Mouse (Mus musculus): Measurements from ENCODE around the gene Ppt2. TPM values are rescaled to one million over a fixed set of nuclear protein-coding genes. Genes with fewer than 3 reads are reported as not detected.

Ppt2 gene
- total RNA-seq, 4 experiments from 2014 or later = 59.2 to 70.5 (median 64.3) TPM

DNA sequence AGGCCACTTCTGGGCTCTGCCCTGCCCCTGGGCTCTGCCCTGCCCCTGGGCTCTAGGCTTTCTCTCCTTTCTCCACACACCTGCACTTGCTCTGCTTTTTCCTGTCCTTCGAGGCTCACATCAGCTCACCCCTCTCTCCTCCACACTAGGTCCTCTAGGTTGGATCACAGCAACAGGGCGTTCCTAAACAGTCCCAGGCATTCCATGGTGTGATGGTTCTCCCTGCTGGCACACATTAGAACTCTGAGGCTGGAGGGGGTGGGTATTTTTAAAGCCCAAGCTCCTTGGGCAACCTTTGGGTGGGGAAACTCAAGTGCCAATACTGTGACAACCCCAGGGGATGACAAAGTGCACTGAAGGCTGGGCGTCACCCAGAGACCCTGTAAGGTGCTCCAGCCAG, 9.1 kb upstream of the Ppt2 start:
- DNase-seq = no peak

DNA sequence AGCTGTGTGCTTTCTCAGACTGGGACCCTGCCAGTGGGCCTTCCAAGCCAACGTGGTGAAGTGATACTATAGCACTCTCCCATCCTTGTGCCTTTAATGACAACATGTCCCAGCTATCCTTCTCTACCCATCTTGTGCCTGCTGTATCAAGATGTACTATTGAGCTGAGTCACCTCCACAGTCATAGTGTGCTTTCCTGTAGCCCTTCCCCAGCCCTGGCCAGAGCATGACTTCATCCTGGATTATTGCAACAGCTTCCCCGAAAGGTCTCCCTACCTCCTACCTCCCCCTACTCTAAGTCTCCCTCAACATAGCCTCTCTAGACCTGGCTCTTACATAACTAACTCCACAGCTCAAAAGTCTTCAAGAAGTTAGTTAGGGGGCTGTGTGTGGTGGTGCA, 7.4 kb upstream of the Ppt2 start:
- no peak for DNase-seq

DNA sequence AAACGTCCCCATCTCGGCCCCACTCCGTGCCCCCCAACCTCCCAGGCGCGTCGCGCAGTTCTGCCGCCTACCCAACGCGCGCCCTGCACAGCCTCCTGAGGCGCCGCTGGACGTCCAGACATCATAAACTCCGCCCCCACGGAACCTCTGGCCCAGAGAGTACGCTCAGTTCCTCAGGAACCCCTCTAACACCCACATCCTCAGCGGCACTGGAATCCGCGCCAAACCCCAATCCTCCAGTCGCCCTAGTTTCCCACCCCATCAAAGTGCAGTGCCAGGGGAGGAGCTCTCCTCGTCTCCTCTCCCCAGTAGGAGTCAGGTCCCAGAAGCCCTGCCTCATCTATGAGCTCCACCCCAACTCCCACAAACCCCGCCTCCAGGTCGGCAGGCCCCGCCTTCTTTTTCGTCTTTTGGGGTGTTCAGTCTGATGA, 4.0 kb upstream of the Ppt2 start:
- DNase-seq = peak; percentile 83

DNA sequence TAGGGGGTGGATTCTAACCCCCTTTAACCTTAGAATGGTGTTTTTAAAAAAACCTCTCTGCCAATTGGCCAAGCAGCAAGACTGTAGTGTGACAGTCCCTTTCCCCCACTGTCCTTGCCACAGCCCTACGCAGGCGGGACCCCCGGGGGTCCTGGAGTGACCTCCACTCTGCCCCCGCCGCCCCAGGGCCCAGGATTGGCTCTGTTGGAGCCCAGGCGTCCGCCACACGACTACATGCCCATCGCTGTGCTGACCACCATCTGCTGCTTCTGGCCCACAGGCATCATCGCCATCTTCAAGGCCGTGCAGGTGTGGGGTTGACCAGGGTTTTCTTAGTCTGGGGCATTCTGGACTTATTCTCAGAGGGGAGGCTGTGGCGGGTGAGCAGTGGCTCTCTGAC, 3.3 kb upstream of the Ppt2 start:
- DNase-seq = no peak

DNA sequence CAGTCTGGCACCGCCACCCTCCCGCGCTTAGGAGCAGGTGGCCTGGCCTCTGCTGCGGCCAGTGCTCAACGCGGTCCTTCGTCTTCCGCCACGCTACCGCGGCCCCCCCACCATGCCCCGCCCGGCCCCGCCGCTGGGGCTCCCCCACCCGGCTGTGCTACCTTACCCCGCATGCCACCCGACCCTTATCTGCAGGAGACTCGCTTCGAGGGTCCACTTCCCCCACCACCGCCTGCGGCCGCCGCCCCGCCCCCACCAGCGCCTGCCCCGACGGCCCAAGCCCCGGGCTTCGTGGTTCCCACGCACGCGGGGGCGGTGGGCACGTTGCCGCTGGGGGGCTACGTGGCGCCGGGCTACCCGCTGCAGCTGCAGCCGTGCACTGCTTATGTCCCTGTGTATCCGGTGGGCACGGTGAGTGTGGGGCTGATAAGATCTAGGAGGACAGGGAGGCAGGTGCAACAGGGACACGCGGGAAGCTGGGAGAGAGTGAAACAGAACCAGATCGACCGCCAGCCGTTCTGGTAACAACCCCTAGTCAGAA, 2.5 kb upstream of the Ppt2 start:
- no peak for DNase-seq

DNA sequence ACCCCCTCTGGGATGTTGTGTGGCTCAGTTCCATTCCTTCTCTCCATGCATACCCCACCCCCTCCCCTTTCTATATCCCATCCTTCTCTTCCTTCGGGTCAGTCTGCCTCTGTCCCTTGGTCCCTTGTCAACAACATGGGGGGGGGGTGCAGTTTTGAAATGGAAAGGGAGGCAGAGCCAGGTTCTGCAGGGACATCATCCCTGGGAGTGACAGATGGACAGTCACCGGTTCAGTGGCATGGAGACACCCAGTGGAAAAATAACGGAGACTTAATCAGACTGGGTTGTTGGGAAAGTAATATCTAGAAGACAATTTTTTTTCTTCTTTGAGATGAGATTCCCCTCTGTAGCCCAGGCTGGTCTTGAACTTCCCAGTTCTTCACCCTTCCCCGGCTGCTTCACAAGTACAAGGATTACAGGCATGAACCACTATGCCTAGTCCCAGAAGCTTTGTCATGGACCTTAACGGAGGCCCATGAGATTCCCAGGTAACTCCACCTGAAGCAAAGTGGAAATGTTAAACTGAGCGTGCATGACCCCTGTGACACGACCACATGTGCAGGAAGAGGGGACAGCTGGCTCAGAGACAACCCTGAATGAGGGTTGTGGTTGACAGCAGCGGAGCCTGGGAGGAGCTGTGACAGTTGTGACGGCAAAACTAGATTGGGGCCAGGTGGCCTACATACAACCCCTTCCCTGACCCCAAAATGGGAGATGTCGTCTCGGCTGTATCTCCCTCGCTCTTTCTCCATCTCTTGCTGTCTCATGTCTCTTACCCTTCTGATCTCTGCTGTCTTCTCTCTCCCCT, 1.7 kb upstream of the Ppt2 start:
- DNase-seq = no peak

DNA sequence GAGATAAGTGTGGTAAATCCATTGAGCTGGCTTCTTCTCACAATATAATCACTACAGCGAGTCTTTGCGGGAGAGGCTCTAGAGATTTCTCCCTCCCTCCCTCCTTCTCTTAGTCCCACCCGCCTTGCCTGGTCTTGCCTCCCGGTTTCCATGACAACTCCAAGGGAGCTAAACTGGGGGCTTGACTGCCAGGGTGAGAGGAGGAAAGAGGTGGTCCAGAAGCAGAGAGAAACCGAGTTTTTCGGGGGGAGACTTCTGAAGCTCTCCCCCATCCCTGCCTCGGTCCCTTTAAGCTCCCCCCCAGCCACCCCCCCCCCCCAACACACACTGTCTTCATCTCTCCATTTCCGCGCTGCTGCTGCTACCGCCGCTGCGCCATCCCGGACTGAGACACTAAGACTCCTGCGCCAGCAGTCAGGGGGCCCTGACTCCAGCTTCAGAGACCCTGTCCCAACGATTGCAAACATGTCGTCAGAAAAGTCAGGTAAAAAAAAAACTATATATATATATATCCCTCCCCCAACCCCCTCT, 976 bp upstream of the Ppt2 start, which contains the start of gene Prrt1:
Prrt1 (plus strand) TSS at position 313 of the 531 bp plus-strand sequence.
- no peak for DNase-seq

DNA sequence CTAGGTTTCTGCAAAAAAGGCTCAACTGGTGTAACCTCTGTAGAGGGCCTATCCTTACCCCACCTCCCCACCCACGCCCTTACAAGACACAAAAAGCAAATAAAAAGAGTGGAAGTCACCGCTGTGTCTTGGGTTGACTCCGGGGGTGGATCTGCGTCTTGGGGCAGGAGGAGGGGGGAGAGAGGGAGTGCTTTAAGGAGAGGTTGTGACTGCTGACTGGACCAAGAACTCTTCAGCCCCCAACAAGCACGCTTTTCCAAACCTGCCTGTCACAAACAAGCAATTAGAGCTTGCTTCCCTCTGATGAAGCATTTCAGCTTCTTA, 296 bp upstream of the Ppt2 start:
- DNase-seq = no peak

DNA sequence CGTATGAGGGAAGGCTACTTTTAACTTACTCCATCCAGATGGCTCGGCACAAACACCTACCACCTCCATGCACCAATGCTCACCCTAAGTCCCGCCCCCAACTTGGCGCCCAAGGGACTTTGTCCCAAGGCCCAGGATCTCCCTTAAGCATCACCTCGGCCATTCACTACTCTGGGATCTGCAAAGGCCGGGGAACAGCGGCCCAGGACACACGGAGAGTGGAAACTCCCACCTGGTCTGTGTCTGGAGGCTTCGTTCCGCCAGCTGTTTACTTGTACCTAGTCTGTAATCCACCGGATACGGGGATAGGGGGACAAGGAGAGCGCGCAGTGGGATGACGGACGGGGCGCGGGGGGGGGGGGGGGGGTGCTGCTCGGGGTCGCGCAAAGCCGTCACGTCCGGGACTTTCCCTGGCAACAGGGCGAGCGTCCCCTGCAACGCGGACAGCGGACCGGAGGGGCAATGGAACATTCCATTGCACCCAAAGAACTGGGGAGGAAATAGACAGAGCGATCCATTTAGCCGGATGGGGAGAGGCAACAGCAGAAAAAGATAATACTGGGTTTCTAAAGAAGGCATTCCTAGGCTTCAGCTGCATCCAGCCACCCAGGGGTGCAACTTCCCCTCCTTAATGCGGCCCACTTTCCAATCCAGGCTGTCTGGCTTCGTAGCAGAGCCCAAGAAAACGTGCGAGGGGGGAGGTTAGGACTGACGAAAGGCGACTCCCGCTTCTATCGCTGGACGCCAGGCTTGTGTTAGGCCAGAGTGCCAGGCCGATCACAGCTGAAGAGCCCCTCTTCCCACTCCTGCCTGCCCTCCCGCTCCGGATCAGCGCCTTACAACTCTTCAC, 992 bp downstream of the Ppt2 start:
- peak; percentile 89 for DNase-seq

DNA sequence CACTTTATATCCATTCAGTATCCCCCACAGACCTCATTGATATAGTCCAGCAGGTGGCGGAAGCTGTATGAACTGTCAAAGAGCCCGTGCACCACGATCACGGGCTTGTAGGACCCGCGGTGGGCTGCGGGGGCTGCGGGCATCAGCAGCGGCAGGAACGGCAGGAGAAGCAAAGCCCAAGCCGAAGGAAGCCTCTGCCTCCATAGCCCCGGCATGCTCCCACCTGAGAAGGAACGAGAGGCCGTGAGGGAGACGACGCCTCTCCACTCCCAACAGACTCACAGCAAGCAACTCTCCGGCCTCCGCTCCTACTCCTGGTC, 1.6 kb downstream of the Ppt2 start:
- DNase-seq = no peak

DNA sequence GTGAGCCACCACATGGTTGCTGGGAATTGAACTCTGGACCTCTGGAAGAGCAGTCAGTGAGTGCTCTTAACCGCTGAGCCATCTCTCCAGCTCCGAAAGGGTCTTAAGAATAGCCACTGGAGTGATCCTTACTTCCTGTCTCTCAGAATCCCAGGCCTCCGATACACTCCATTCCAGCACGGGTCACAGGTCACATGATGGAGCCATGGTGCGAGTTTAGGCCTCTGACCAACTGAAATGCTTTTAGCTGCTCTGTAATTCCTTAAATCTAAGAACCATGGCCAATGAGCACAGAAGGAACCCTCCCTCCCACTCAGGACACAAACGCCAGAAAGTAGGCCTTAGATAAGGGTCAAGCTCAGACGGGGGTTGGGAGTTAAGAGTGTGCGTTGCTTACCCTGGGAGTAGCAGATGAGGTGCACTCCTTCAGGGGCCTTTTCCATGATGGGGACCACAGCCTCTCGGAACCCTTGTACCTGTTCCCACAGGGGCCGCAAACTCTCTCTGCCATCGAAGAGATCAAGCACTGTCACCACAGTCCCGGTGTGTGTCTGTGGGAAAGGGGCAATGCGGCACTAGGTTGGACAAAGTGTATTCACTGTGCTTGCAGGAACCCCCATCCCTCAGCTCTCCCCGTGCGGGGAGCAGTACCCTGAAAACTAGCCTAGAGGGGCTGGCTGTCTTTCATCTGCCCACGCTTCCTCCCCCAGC, 2.1 kb downstream of the Ppt2 start:
- DNase-seq = no peak

DNA sequence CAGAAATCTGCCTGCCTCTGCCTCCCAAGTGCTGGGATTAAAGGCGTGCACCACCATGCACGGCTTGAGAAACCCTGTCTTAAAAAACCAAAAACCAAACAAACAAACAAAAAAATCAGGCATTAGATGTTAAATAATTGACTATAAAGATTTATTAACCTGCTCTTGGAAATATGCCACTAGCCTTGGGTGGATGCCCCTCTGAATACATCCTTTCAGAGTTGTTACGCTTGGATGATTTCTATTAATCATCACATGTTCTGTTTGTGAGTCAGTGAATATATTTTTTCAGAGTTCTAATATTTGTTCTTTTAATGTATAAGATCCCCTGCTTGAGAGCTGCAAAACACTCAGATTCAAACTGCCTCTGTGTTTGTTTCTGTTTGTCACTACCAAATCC, 3.3 kb downstream of the Ppt2 start:
- no peak for DNase-seq

DNA sequence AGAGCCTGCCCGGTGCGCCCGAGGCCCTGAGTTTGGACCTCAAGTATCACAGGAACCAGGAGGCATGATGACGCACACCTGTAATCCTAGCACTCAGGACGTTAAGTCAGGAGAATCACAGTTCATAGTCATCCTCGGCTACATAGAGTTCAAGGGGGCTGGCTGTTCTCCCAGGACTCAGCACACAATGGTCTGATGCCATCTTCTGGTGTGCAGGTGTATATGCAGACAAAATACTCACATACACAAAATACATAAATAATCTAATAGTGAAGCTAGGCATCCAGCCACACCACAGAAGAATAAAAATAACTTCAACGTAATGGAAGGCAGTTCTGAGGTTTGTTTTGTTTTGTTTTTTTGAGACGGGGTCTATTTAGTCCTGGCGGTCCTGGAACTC, 5.1 kb downstream of the Ppt2 start:
- no peak for DNase-seq

DNA sequence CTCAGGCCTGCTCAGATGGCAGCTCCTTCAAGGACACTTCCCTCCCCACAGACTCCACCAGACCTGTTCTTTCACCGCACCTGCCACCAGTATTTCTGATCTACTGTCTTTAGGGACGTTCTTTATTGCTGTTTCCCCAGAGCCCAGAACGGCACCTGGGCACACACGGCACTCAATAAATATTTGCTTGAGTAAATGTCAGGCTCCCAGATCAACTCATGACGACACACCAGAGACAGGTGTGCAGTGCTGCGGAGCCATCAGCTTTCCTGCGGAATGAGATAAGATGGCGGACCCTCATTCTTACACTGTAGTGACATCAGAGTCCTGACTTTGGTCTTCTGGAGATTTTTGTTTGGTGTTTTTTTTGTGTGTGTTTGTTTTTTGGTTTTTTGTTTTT, 7.3 kb downstream of the Ppt2 start:
- no peak for DNase-seq

DNA sequence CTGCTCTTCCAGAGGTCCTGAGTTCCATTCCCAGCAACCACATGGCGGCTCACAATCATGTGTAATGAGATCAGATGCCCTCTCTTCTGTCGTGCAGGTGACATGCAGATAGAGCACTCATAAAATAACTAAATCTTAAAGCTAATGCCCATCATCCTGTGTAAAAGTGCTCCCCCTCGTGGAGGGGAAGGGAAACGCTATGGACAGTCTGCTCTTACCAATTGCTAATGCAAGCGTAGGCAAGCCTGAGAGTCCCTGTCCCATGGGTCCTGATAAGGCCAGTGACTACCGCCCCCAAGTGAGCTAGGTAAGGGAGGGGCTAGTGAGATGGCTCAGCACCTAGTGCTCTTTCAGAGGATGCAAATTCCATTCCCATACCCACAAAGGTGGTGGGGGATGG, 9.3 kb downstream of the Ppt2 start:
- no peak for DNase-seq

DNA sequence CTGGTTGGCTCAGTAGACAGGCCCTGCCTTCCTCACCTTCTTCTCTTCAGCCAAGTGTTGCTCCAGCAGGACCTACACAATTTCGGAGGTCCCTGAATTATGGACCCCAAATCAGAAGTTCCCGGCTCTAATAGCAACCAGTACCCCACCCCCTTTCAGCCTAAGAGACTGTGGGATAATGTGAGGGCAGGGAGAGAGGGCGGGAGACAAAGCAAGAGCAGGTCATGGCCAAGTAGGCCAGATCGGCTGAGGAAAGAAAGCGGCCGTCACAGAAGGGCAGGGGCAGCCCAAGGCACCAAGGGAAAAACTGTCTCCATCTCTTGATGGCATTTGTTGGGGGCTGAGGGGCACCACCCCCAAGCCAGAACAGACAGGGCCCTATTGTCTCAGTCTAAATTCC, 12.4 kb downstream of the Ppt2 start, which contains the start of gene Egfl8:
Egfl8 (minus strand) TSS at position 101 of the 400 bp plus-strand sequence.
- no peak for DNase-seq

DNA sequence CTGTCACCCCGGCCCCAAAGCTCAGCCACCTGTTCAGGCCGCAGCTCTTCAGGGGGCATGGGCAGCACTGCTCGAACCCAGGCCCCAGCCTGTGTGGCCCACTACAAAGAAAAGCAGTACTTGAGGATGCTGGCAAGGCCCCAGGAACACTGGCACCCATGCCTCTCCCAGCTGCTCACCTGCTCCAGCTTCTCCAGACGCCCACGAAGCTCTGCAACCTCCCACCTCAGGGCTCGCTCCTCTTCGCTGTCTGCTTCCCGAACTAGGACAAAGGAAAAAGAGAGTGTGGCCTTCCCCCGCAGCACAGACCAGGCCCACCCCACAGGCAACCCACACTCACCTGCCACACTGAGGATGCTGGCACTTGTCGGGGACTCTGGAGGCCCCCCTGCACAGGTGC, 14.5 kb downstream of the Ppt2 start:
- DNase-seq = no peak

DNA sequence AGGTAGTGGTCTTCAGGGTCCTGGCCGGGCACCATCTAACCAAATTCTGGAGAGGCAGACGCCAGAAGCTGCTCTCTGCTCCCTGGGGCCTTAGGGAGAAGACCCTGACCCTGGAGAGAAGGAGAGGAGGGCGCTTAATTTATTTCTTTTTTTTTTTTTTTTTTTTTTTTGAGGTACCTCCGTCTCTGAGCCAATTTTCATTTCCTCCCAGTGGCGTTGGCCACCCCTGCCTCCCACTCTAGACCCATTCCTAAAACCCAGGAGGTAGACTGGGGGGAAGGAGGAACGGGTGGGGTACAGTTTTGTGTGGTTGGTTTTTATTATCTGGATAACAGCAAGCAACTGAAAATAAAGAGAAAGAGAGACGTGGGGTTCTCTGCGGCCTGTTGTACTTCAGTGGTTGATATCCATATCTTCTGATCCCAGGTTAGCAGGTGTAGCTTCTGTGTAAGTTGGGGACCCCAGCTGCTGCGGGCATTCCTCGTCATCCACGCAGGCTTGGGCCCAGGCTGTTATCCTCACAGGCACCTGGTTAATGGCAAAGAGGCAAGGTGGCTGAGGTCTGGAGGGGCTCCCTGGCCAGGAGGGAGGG, 15.2 kb downstream of the Ppt2 start:
- DNase-seq = no peak

DNA sequence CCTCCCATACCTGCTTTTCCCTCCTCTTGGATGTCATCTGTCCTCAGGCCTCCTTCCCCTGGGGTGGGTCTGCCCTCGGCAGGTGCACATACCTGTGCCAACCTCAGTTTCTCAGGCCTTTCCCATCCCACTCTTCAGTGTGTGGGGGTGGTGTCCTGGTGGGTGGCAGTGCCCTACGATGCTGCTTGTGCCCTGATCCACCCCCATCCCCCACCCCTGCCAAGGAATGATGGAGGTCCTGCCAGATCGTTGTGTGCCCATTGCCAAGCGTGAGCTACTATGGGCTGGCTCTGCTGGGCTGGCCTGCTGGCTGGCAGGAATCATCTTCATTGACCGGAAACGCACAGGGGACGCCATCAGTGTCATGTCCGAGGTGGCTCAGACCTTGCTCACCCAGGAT, 17.3 kb downstream of the Ppt2 start:
- DNase-seq = no peak

DNA sequence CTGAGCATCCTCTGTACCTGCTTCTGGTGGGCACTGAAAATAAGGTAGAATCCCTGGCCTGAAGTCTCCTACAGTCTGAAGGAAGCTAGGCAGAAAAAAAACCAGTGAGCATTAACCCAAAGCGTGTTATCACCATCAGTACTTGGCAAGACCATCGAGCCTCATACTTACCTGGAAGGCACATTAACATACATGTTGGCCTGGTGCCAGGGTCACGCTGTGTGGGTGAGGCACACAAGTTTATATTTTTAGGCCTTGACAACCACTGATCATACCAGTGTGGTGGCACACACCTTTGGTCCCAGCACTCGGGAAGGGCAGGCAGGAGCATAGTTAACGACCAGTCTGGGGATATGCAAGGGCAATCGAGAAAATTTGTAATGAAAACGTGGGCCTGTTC, 20.3 kb downstream of the Ppt2 start:
- no peak for DNase-seq

DNA sequence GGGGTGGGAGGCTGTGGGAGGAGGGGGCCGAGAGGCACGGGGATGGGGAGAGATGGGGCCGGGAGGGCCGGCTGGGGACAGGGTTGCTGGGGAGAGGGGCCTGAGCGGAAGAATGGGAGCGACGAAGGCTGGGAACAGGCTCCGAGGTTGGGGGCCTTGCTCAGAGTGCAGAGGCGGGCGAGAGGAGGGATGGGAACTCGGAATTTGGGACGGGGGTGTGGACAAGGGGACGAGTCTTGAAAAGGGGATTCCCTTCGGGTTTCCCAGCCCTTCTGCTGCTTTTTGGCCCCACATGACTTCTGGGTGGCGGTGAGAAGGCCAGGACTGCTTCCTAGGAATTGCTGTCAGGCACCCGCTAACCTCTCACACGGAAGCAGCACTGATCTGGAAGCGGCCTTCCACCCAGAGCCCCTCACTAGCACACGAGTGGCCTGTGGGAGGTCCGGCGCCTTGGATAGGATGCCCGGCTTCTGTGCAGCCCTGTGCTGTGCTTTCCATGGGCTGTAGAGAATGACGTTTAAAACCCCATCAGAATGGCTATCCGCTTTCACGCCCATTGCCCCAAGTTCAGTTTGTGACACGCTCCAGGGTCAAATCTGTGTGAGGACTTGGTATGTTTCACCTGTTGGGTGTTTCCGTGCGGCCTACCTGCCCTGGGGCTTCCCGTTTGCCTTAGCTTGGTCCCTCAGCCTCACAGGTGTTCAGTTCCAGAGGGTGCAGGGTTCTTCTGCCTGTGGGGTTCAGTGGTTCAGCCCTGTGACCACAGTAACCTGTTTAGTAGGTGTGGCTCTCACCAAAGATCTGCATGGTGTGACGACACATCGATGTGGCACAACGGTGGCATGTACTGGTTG, 21.9 kb downstream of the Ppt2 start:
- DNase-seq = no peak
